Comparison of ENCODE assay signal across 13 mouse cellular contexts in genomic region chr11:36153011-36153410, GRCm38 (mm10).
DNase-seq lines count a peak whose midpoint lies in the region; ATAC-seq lines count a peak whose summit lies in the region.
"Had no signal": no experiment of that assay in that cellular context is flagged by ENCODE, and none has a peak within 500 bp of the region (broad histone marks: within the 10 kb centered on the region; RNA-seq: fewer than 3 reads in every experiment).

No protein-coding gene starts in this region.

- H3K27ac ChIP-seq in heart, embryonic 13.5 days (replicated peaks), result no peak overlapping the region
- no peak overlapping the region for H3K27ac ChIP-seq in limb, embryonic 11.5 days (replicated peaks; ENCODE audit: low read depth, low read length)
- no peak overlapping the region for H3K27ac ChIP-seq in limb, embryonic 10.5 days
- H3K27ac ChIP-seq in forebrain, embryonic 13.5 days, result no peak overlapping the region

- intact Hi-C loops in heart, postnatal 25 days (cut with DNase I), result no loop called here

- no peak overlapping the region for H3K9ac ChIP-seq in heart, embryonic 13.5 days
- no peak overlapping the region for H3K9ac ChIP-seq in limb, embryonic 11.5 days (ENCODE audit: low read length)
- no peak overlapping the region for H3K9ac ChIP-seq in forebrain, embryonic 13.5 days

- no peak for ATAC-seq in heart, embryonic 13.5 days (ENCODE audit: extremely low read depth, insufficient number of reproducible peaks, low FRiP score, low TSS enrichment)
- ATAC-seq in limb, embryonic 11.5 days (ENCODE audit: insufficient number of reproducible peaks, low FRiP score, low TSS enrichment, low read depth), result no peak
- peak; percentile 34; the same call in 1 of the 2 replicates for ATAC-seq in forebrain, embryonic 13.5 days
- ATAC-seq: intestine, embryonic 16.5 days; Patski had no signal

- no peaks in the 10 kb centered on the region for H3K36me3 ChIP-seq in heart, embryonic 13.5 days
- no peaks in the 10 kb centered on the region for H3K36me3 ChIP-seq in limb, embryonic 11.5 days (ENCODE audit: control insufficient read depth, insufficient read depth, low read length)
- H3K36me3 ChIP-seq in limb, embryonic 10.5 days, result no peaks in the 10 kb centered on the region
- H3K36me3 ChIP-seq in forebrain, embryonic 13.5 days (ENCODE audit: poor library complexity, severe bottlenecking), result no peaks in the 10 kb centered on the region

- peaks cover 12% of the 10 kb centered on the region for H3K4me1 ChIP-seq in heart, embryonic 13.5 days
- 0 out of 2 replicates have a peak, but pooled peaks cover 6% of the 10 kb centered on the region for H3K4me1 ChIP-seq in limb, embryonic 11.5 days (ENCODE audit: control insufficient read depth, insufficient read depth, low read length)
- H3K4me1 ChIP-seq in limb, embryonic 10.5 days, result peaks cover 15% of the 10 kb centered on the region
- peaks cover 19% of the 10 kb centered on the region for H3K4me1 ChIP-seq in forebrain, embryonic 13.5 days

- no peak for DNase-seq in heart, postnatal 25 days (ENCODE audit: low spot score)
- DNase-seq in limb, embryonic 11.5 days (ENCODE audit: low spot score), result peak; percentile 27
- DNase-seq in limb, embryonic 10.5 days (ENCODE audit: low spot score), result no peak
- peak; percentile 26 for DNase-seq in neural tube, embryonic 10.5 days (ENCODE audit: extremely low spot score, low spot score)
- no peak for DNase-seq in adrenal gland, adult (ENCODE audit: inconsistent age in 2 of 2, low spot score in 1 of 2)
- DNase-seq in retina, postnatal 1 day, result no peak
- DNase-seq: adrenal gland, postnatal 14 days; cerebellum, adult 18-20 months; lung, postnatal 14 days had no signal

- peak overlapping the region; percentile 55 for H3K4me2 ChIP-seq in heart, embryonic 13.5 days
- H3K4me2 ChIP-seq in limb, embryonic 11.5 days (ENCODE audit: low read depth, severe bottlenecking), result no peak overlapping the region
- H3K4me2 ChIP-seq in forebrain, embryonic 13.5 days, result peak overlapping the region; percentile 17; the same call in 1 of the 2 replicates

- 10% methylated on average over 9 of the region's 9 CpGs for WGBS in heart, embryonic 13.5 days
- 15% methylated on average over 9 of the region's 9 CpGs for WGBS in limb, embryonic 11.5 days
- 19% methylated on average over 9 of the region's 9 CpGs for WGBS in limb, embryonic 10.5 days
- 10% methylated on average over 9 of the region's 9 CpGs for WGBS in forebrain, embryonic 13.5 days

- H3K9me3 ChIP-seq in heart, embryonic 13.5 days, result no peaks in the 10 kb centered on the region
- H3K9me3 ChIP-seq in limb, embryonic 11.5 days (ENCODE audit: control insufficient read depth, low read length), result no peaks in the 10 kb centered on the region
- H3K9me3 ChIP-seq in limb, embryonic 10.5 days (replicated peaks), result no peaks in the 10 kb centered on the region
- no peaks in the 10 kb centered on the region for H3K9me3 ChIP-seq in forebrain, embryonic 13.5 days (replicated peaks)

- no peaks in the 10 kb centered on the region for H3K27me3 ChIP-seq in heart, embryonic 13.5 days (replicated peaks)
- H3K27me3 ChIP-seq in limb, embryonic 11.5 days (ENCODE audit: control insufficient read depth, insufficient read depth, low read length), result 0 out of 2 replicates have a peak, but pooled peaks cover 2% of the 10 kb centered on the region
- peaks cover 16% of the 10 kb centered on the region for H3K27me3 ChIP-seq in limb, embryonic 10.5 days (ENCODE audit: low read depth, poor library complexity, severe bottlenecking)
- H3K27me3 ChIP-seq in forebrain, embryonic 13.5 days, result peaks cover 8% of the 10 kb centered on the region

- H3K4me3 ChIP-seq in heart, embryonic 13.5 days, result peak overlapping the region; percentile 11; the same call in 1 of the 2 replicates
- no peak overlapping the region for H3K4me3 ChIP-seq in limb, embryonic 11.5 days (ENCODE audit: low read depth, low read length)
- no peak overlapping the region for H3K4me3 ChIP-seq in limb, embryonic 10.5 days
- no peak overlapping the region for H3K4me3 ChIP-seq in forebrain, embryonic 13.5 days

Comparison
In these comparisons a context has a peak if more than half of its experiments do, and no peak if none do; other contexts are left out.
1. DNase-seq: peak in limb, embryonic 11.5 days (single experiment) and neural tube, embryonic 10.5 days (single experiment); none in heart, postnatal 25 days (single experiment), limb, embryonic 10.5 days (single experiment), adrenal gland, adult (0 of 2) and retina, postnatal 1 day (single experiment).